Mouse (Mus musculus) testis, adult 10 weeks (tissue): Measurements from ENCODE around the gene Dtd1. TPM values are rescaled to one million over a fixed set of nuclear protein-coding genes. Genes with fewer than 3 reads are reported as not detected.

Experiments used
- polyA plus RNA-seq: library from polyadenylated mRNA; stranded (reverse); fragments of 350-450 nt; fragmentation: Illumina TruSeq; extraction: RNeasy Lipid Tissue Mini Kit (QIAGEN cat#74804); gene quantifications from one replicate; pipeline ENCODE4 v1.2.3, GENCODE M21; 2014; ENCODE audit warnings: low read depth, low replicate concordance

Gene Dtd1
- polyA plus RNA-seq, result 12.1 TPM

DNA sequence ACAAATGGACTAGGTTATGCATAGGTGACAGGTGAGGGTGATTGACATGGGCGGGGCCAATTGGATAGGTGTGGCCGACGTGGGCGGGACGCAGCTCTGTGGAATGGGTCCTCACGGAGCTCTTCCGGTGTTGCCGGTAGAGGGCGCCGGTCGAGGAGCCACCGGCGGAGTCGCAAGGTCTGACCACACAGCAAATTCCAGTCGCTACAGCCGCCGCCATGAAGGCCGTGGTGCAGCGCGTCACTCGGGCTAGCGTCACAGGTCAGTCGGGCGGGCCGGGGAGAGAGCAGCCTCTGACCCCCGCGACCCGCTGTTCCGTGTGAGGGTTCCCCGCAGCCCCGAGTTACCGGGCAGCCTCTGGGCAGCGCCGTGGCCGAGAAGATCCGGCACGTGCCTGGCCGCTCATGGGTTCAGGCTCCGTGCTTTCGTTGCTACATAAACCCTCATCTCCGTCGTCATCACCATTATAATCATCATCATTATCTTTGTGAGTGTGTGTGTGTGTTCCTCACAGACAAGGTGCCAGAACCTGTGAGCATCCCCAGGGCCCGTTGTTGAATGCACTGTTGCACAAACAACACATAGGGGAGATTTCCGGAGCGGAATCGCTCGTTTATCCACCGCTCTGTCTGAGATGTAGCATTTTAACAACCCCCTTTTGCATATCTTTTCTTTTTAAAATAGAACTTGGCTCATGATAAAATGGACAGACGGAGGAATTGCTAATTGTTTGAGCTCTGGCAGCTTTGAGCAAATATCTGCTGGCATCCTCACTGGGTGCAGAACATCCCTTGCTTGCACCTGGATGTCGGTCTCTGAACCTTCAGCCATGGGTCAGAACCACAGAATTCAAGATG, at the start of gene Dtd1:
Dtd1 (plus strand) TSS at position 67 of the 857 bp plus-strand sequence.

DNA sequence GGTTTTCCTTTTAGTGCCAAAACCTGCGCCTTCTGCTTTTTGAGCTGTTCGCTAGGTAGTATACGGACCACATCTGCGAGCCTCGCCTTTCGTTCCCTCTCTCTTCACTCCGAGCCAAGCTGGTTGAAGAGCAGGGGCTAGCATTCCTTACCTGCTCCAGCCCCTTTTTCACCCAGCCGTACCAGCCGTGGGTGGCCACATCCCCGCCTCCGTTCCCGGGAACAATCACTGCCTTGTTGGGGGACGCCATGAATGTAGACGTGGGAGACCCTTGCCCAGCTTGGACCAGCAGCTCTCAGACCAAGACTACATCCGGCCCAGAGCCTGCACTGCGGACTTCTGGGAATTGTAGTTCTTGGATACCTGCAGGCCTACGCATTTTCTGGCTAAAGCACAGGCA, 49.2 kb upstream of the Dtd1 start, which contains the start of gene Rbbp9:
Rbbp9 (minus strand) TSS at position 341 of the 400 bp plus-strand sequence.

DNA sequence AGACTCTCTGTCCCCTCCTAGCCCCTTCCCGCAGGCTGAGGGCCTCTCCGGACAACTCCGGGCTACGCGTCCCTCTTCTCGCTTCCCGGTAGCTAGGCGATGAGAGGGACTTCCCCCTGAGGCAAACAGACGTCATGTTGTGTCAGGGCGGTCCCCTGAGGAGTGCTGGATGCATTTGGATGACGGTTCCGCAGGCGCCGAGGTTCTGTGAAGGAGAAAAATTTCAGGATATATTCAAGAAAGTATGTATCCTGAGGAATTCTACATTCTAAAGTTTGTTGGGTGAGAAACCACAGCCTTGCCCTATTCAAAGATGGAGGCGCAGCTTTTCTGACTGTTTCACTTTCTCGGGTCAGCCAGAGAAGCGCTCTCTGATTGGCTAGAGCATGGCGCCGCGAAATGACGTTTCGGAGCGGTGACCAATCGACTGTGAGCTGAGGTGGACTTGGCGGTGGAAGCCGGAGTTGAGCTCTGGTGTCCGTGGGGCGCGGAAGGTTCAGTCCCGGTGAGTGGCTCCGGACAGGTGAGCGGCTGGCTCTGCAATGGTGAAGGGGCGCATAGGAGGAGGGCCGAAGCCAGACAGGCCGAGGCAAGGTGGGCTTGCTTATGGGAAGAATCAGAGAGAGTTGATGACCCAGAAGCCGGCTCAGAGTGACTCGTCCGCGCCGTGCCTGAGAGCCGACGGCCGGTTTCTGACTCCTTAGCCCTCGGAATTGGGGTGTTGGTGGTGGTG, 43.7 kb upstream of the Dtd1 start, which contains the start of gene Sec23b:
Sec23b (plus strand) TSS at position 410 of the 733 bp plus-strand sequence.

DNA sequence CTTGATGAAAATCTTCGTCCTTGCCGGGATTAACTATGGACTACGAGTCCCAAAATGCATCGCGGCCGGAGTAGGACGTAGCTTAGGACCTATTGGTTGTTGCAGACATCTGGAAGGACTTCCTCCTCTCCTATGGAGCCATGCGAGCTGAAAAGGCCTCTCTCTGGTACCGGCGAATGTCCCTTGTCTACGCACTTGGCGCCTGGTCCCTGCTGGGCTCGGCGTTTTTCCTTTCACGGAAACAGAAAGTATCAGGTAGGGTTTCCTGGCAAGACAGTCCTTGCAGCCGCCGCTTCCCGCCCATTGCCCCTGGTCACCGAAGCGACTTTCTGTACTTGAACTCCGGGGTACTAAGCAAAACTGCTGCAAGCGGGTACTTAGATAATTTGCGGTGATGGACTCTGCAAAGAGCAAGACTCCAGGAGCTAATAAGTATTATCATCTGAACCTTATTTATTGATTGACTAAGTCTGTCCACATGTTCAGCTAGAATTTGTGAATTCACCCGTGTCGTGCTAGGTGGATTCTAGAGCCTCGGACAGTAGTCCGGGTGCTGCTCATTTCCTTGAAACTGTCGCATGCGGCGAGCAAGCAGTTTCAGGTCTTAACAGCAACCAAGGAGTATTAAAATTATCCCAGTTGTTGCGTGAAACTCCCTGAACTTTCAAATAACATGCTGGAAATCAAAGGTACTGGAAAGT, 5.6 kb upstream of the Dtd1 start, which contains the start of gene Smim26:
Smim26 (plus strand) TSS at position 104 of the 701 bp plus-strand sequence.

Other genes with a start within 250 kb of the Dtd1 start
- 4.5 TPM for gene Kat14, start 230.9 kb upstream of the Dtd1 start, polyA plus RNA-seq
- gene Pet117, start 230.9 kb upstream of the Dtd1 start, polyA plus RNA-seq, result 1.7 TPM
- gene Dzank1, start 72.5 kb upstream of the Dtd1 start, polyA plus RNA-seq, result 12.3 TPM
- gene Polr3f, start 72.2 kb upstream of the Dtd1 start, polyA plus RNA-seq, result 19.4 TPM
- 17.9 TPM for gene Rbbp9, start 49.0 kb upstream of the Dtd1 start, polyA plus RNA-seq
- gene Sec23b, start 43.7 kb upstream of the Dtd1 start, polyA plus RNA-seq, result 54.4 TPM
- gene Smim26, start 5.8 kb upstream of the Dtd1 start, polyA plus RNA-seq, result 3.4 TPM
- 381 TPM for gene Scp2d1, start 223.8 kb downstream of the Dtd1 start, polyA plus RNA-seq